Mouse (Mus musculus) olfactory bulb, adult 2 months (tissue): Measurements from ENCODE around the gene Ccdc85c.

Experiments
- CTCF ChIP-seq: fragments of 200-500 bp; IDR thresholded peaks from 2 replicates; pipeline ENCODE4 v1.5.1; 2012; ENCODE audit warnings: low read depth, mild to moderate bottlenecking, low read length, moderate library complexity; ENCODE audit not compliant: insufficient read depth
- POLR2A ChIP-seq: fragments of 200-500 bp; IDR thresholded peaks from 2 replicates; pipeline ENCODE4 v1.6.1; 2012; ENCODE audit warnings: mild to moderate bottlenecking, low read depth, low read length, moderate library complexity; ENCODE audit not compliant: insufficient read depth

DNA sequence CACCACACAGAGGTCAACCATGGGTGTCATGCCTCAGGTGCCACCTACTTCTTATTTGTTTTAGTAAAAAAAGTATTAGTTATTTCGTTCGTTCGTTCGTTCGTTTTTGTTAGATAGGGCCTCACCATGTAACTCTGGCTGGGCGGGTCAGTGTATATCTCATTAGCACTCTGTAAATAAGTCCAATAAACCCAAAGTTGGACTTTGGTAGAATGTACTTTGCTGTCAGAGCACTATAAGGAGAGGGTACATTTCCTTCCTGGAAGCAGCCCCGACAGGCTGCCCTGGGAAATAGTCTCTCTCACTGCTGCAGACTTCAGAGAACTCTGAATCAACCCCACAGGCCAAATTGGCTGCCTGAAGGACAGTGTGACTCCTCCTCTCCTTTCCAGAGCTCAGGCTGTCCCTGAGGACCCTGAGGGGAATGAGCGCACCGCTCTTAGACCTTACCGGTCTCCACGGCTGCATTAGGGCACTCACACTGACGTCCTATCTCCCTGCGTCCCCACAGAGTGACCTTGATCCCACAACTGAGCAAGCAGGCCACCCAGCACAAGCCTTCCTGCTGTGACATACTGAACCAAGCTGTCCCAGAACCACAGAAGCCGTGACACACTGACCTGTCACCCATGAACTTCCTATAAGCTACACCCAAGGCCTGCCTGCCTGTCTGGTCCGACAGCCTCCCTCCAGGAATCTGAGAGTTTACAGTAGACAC lies 23.2 kb downstream of the Ccdc85c start:
- no peak for TF ChIP-seq CTCF
- no peak for TF ChIP-seq POLR2A
